Mouse (Mus musculus) small intestine, adult 2 months (tissue): ENCODE measurements at regions not wholly inside any gene's neighbourhood (a gene's known extent, or its start where the extent isn't known, plus 50 kb on each side); places are given as distances from the start of the nearest gene placed in this dataset.

ENCODE experiments used
- H3K27ac ChIP-seq: fragments of 200-500 bp; 2 replicates; pipeline ENCODE4 v1.5.1; 2012; ENCODE audit warnings: low read depth, low read length, control low read depth, inconsistent platforms; ENCODE audit not compliant: insufficient read depth
- H3K27me3 ChIP-seq: fragments of 200-500 bp; 2 replicates; pipeline ENCODE4 v1.6.1; 2012; ENCODE audit warnings: mild to moderate bottlenecking, moderate library complexity, low read length, inconsistent platforms; ENCODE audit not compliant: control insufficient read depth, insufficient read depth
- H3K36me3 ChIP-seq: fragments of 200-500 bp; 2 replicates; pipeline ENCODE4 v1.6.1; 2012; ENCODE audit warnings: mild to moderate bottlenecking, low read length, control low read depth, inconsistent platforms; ENCODE audit not compliant: control insufficient read depth, insufficient read depth
- H3K4me1 ChIP-seq: fragments of 200-500 bp; 2 replicates; pipeline ENCODE4 v1.6.1; 2012; ENCODE audit warnings: low read length, inconsistent platforms, mixed read lengths; ENCODE audit not compliant: control insufficient read depth, insufficient read depth, insufficient read length
- H3K4me3 ChIP-seq: fragments of 200-500 bp; 2 replicates; pipeline ENCODE4 v1.5.1; 2012; ENCODE audit warnings: low read depth, mild to moderate bottlenecking, control low read depth, inconsistent platforms, low read length, moderate library complexity
- CTCF ChIP-seq: fragments of 200-500 bp; IDR thresholded peaks from 2 replicates; pipeline ENCODE4 v1.5.1; 2012; ENCODE audit warnings: low read depth, mild to moderate bottlenecking, control low read depth, inconsistent platforms, low read length, moderate library complexity, mixed read lengths; ENCODE audit not compliant: insufficient replicate concordance, insufficient read length; ENCODE audit errors: extremely low read depth
- POLR2A ChIP-seq: fragments of 200-500 bp; IDR thresholded peaks from 2 replicates; pipeline ENCODE4 v1.6.1; 2012; ENCODE audit warnings: low read depth, mild to moderate bottlenecking, control low read depth, inconsistent platforms, low read length, moderate library complexity
- WGBS: fragments of 180-500 bp; shearing (Covaris S2); methylation state at CpG from one replicate; pipeline ENCODE4 v1.1.7; 2018; 5-methylcytosine and 5-hydroxymethylcytosine counted together

GRCm38 (mm10) chr9:116319421-116319820 lies 144.3 kb upstream of the Tgfbr2 start:
- no peaks in the 10 kb centered on the region; the same call in 1 of the 2 replicates for H3K27me3 ChIP-seq
- no peaks in the 10 kb centered on the region for H3K36me3 ChIP-seq
- H3K4me3 ChIP-seq, result no peak overlapping the region
- H3K27ac ChIP-seq, result no peak overlapping the region
- 28% methylated on average over 3 of the region's 3 CpGs for WGBS
- TF ChIP-seq CTCF, result no peak
- no peak for TF ChIP-seq POLR2A
- H3K4me1 ChIP-seq, result peaks cover 8% of the 10 kb centered on the region

DNA sequence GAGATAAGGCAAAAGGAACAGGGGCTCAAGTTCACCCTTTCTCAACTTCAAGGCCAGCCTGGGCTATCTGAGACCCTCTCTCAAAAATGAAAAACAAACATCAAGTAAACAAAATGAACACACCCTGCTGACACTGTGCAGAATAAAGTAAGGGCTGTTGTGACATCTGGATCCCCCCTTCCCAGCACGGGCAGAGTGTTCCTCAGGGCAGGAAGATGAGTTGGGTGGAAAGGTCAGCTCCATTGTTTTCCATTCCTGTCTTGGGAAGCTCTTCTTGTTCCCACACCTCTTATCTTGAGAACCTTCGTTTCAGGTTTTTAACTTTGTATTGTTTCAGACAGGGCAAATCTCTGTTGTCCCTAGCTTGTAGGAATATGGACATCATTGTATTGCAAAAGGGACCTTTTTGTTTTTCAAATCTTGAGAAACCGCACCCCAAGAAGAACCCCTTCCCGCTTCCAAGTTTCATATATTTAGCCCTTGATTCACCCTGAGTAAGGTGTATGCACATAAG lies 141.5 kb upstream of the Tgfbr2 start:
- Histone ChIP-seq H3K4me3 (no peak overlapping the region), H3K27ac (no peak overlapping the region), H3K4me1 (peaks cover 8% of the 10 kb centered on the region), H3K36me3 (no peaks in the 10 kb centered on the region), H3K27me3 (no peaks in the 10 kb centered on the region; the same call in 1 of the 2 replicates)
- WGBS, result 76% methylated on average over 4 of the region's 4 CpGs
- no peak for TF ChIP-seq CTCF
- TF ChIP-seq POLR2A, result no peak

- Histone ChIP-seq H3K4me3 (no peak overlapping the region), H3K36me3 (no peaks in the 10 kb centered on the region), H3K27ac (no peak overlapping the region), H3K27me3 (no peaks in the 10 kb centered on the region; the same call in 1 of the 2 replicates), H3K4me1 (no peaks in the 10 kb centered on the region; the same call in 1 of the 2 replicates)
- TF ChIP-seq CTCF (no peak), POLR2A (no peak)
Measured at GRCm38 (mm10) chr9:116314803-116315202, 139.6 kb upstream of the Tgfbr2 start.

- Histone ChIP-seq H3K36me3 (no peaks in the 10 kb centered on the region), H3K4me3 (no peak overlapping the region), H3K4me1 (no peaks in the 10 kb centered on the region; the same call in 1 of the 2 replicates), H3K27ac (no peak overlapping the region), H3K27me3 (no peaks in the 10 kb centered on the region; the same call in 1 of the 2 replicates)
- WGBS, result 22% methylated on average over 14 of the region's 14 CpGs
- TF ChIP-seq CTCF (no peak), POLR2A (no peak)
Measured at GRCm38 (mm10) chr9:116313932-116314790, 139.0 kb upstream of the Tgfbr2 start.

DNA sequence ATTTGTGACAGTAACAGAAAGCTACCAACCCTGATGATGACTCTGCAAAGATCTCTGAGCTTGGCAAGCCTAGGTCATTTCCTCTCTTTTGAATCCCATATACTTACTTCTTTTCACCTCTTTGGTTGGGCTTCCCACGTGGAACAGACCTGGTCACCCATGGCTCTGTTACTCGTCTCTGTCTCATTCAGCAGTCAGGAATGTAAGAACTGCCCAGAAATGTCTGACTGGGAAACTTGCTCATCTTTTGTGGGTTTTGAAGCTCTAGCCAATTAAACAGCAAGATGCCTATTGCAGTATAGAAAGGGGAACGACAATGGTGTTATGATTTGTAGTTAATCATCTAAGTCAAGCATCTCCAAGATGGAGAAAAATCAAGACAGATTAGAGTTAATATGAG lies 136.2 kb upstream of the Tgfbr2 start:
- no peak overlapping the region for H3K27ac ChIP-seq
- TF ChIP-seq POLR2A (no peak), CTCF (no peak)
- H3K36me3 ChIP-seq, result no peaks in the 10 kb centered on the region
- 83% methylated on average over 3 of the region's 3 CpGs for WGBS
- no peaks in the 10 kb centered on the region; the same call in 1 of the 2 replicates for H3K4me1 ChIP-seq
- H3K4me3 ChIP-seq, result no peak overlapping the region
- H3K27me3 ChIP-seq, result no peaks in the 10 kb centered on the region

- Histone ChIP-seq H3K36me3 (no peaks in the 10 kb centered on the region), H3K27ac (no peak overlapping the region), H3K4me3 (no peak overlapping the region), H3K4me1 (no peaks in the 10 kb centered on the region), H3K27me3 (no peaks in the 10 kb centered on the region)
- TF ChIP-seq POLR2A, result no peak
- TF ChIP-seq CTCF, result no peak
- 69% methylated on average over 2 of the region's 2 CpGs for WGBS
Measured at GRCm38 (mm10) chr9:116301602-116302001, 126.4 kb upstream of the Tgfbr2 start.

- H3K27me3 ChIP-seq, result no peaks in the 10 kb centered on the region
- no peak overlapping the region for H3K27ac ChIP-seq
- no peak overlapping the region for H3K4me3 ChIP-seq
- 92% methylated on average over 4 of the region's 4 CpGs for WGBS
- no peaks in the 10 kb centered on the region for H3K36me3 ChIP-seq
- no peak for TF ChIP-seq CTCF
- no peaks in the 10 kb centered on the region for H3K4me1 ChIP-seq
Measured at GRCm38 (mm10) chr9:116298791-116299190, 123.6 kb upstream of the Tgfbr2 start.
